Mouse (Mus musculus): Measurements from ENCODE around the gene Grb10.

DNA sequence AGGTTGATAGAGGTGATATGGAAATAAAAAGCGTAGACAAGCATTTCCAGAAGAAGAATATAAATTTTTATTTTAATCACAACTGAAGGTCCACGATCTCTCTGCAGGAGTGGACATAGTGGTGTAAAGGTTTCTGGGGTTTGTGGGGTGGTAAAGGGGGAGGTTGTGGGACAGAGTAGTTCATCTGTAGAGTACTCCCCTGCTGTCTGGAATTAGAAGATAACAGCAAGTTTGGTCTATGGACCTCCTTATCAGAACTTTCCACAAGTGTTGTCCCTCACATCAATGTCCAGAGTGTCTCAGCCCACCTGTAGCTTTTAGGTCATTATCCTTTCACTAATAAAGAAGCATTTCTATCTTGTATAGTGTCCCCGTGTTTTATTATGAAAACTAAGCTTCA lies 43.2 kb upstream of the Grb10 start:
- TF ChIP-seq POLR2A (IDR thresholded peaks at IDR 0.05; ENCODE audit: extremely low read depth, insufficient read depth, low read length) (no peak), CTCF (IDR thresholded peaks at IDR 0.05; ENCODE audit: low read depth, low read length) (no peak)

Measured in liver, adult 2 months (tissue).